ENCODE assay signal across 8 mouse cellular contexts in genomic region chr19:5848032-5848825, GRCm38 (mm10). TPM values are rescaled to one million over a fixed set of nuclear protein-coding genes. Genes with fewer than 3 reads are reported as not detected.
DNase-seq lines count a peak whose midpoint lies in the region; ATAC-seq and TF ChIP-seq lines count a peak whose summit lies in the region.

No protein-coding gene starts in this region.

- H3K79me2 ChIP-seq in MEL (ENCODE audit: control insufficient read depth, insufficient read depth, low read length, poor library complexity), result peaks cover 23% of the 10 kb centered on the region

- peak; percentile 88 for DNase-seq in 416B (ENCODE audit: low read depth)
- DNase-seq in MEL (ENCODE audit: low read depth, low spot score), result peak; percentile 91
- peak; percentile 78 to 83 for DNase-seq in cerebellum, postnatal 25 days
- DNase-seq in heart, adult 8-10 months (ENCODE audit: low spot score), result peak; percentile 85
- DNase-seq in kidney, adult 8-10 months, result peak; percentile 73 to 76
- DNase-seq in lung, adult 2 months, result peak; percentile 72
- DNase-seq in right cerebral cortex, adult 2 months (ENCODE audit: low spot score in 2 of 2), result peak; percentile 48 to 76

- TF ChIP-seq POLR2A in MEL (IDR thresholded peaks at IDR 0.05; ENCODE audit: control insufficient read depth in 1 of 2, insufficient read depth in 1 of 2, low read depth in 1 of 2, low read length in 2 of 2, poor library complexity in 1 of 2), result peak in 1 of 2 experiments; percentile 72; a peak in 2 of 4 replicates
- TF ChIP-seq POLR2A in lung, adult 2 months (IDR thresholded peaks at IDR 0.05; ENCODE audit: borderline replicate concordance, extremely low read depth, low read depth, low read length), result peak; percentile 45; the same call in 1 of the 2 replicates

- peak; percentile 75 to 83 for TF ChIP-seq EP300 in MEL (IDR thresholded peaks at IDR 0.05; ENCODE audit: low read depth in 1 of 2, low read length in 2 of 2)

- peak overlapping the region; percentile 96 for H3K27ac ChIP-seq in MEL (ENCODE audit: control insufficient read depth, low read depth, low read length)

- H3K27me3 ChIP-seq in MEL (ENCODE audit: control insufficient read depth in 1 of 2, insufficient read depth in 2 of 2, low read length in 2 of 2), result no peaks in the 10 kb centered on the region

- no peak for TF ChIP-seq CTCF in MEL (IDR thresholded peaks at IDR 0.05 in 2 of 3, conservative IDR thresholded peaks at IDR 0.05 in 1 of 3; ENCODE audit: control insufficient read depth in 1 of 3, insufficient read depth in 1 of 3, low read depth in 2 of 3, low read length in 3 of 3, poor library complexity in 1 of 3, severe bottlenecking in 1 of 3)
- TF ChIP-seq CTCF in lung, adult 2 months (IDR thresholded peaks at IDR 0.05; ENCODE audit: insufficient read depth, low read length), result no peak

- H3K4me3 ChIP-seq in MEL (ENCODE audit: control insufficient read depth in 1 of 2, insufficient read depth in 1 of 2, low read depth in 2 of 2, low read length in 2 of 2), result peak overlapping the region; percentile 52 to 66
- H3K4me3 ChIP-seq in lung, adult 2 months (replicated peaks; ENCODE audit: extremely low read depth, low read depth, low read length), result peak overlapping the region; percentile 41

- ATAC-seq in monocyte, adult 5-6 weeks (replicated peaks; ENCODE audit: insufficient number of reproducible peaks, low FRiP score, low TSS enrichment, poor library complexity, severe bottlenecking), result no peak

- peak overlapping the region; percentile 86 for H3K9ac ChIP-seq in MEL (ENCODE audit: control insufficient read depth, low read depth, low read length, poor library complexity, severe bottlenecking)

- no peaks in the 10 kb centered on the region for H3K9me3 ChIP-seq in MEL (replicated peaks; ENCODE audit: insufficient read depth, low read length)

- H3K36me3 ChIP-seq in MEL (ENCODE audit: control insufficient read depth in 1 of 2, insufficient read depth in 2 of 2, low read length in 2 of 2), result peaks cover 0 to 29% of the 10 kb centered on the region in 2 experiments; a peak in 2 of 4 replicates

- TF ChIP-seq RAD21 in MEL (IDR thresholded peaks at IDR 0.05; ENCODE audit: low read depth, low read length), result no peak

- peaks cover 12 to 47% of the 10 kb centered on the region in 2 experiments for H3K4me1 ChIP-seq in MEL (ENCODE audit: control insufficient read depth in 1 of 2, insufficient read depth in 2 of 2, low read length in 2 of 2)
- peaks cover 29% of the 10 kb centered on the region for H3K4me1 ChIP-seq in lung, adult 2 months (ENCODE audit: control insufficient read depth, insufficient read depth, low read length)

- 10% methylated on average over 14 of the region's 14 CpGs for WGBS in lung, adult 2 months

TF ChIP-seq in MEL, 35 proteins besides CTCF, POLR2A, EP300 and RAD21:
- no peak for TF ChIP-seq ELF1 (IDR thresholded peaks at IDR 0.05; ENCODE audit: low read depth, low read length)
- no peak for TF ChIP-seq ZC3H11A (IDR thresholded peaks at IDR 0.05; ENCODE audit: low read depth, low read length)
- TF ChIP-seq BHLHE40 (IDR thresholded peaks at IDR 0.05; ENCODE audit: borderline replicate concordance, low read depth, low read length), result no peak; the same call in 1 of the 2 replicates
- peak; percentile 95 for TF ChIP-seq ETS1 (IDR thresholded peaks at IDR 0.05; ENCODE audit: low read depth, low read length)
- TF ChIP-seq CHD1 (IDR thresholded peaks at IDR 0.05; ENCODE audit: low read depth, low read length), result 0 out of 2 replicates have a peak, but pooled peaks have one; percentile 54
- no peak for TF ChIP-seq MAZ (IDR thresholded peaks at IDR 0.05; ENCODE audit: low read depth, low read length)
- TF ChIP-seq ZKSCAN1 (IDR thresholded peaks at IDR 0.05; ENCODE audit: low read depth, low read length), result no peak
- peak; percentile 78 for TF ChIP-seq TCF12 (IDR thresholded peaks at IDR 0.05; ENCODE audit: low read depth, low read length)
- no peak for TF ChIP-seq JUND (IDR thresholded peaks at IDR 0.05; ENCODE audit: low read depth, low read length)
- TF ChIP-seq USF2 (IDR thresholded peaks at IDR 0.05; ENCODE audit: borderline replicate concordance in 1 of 2, insufficient read depth in 1 of 2, low read depth in 1 of 2, low read length in 2 of 2), result no peak
- TF ChIP-seq KAT2A (conservative IDR thresholded peaks at IDR 0.05; ENCODE audit: low read depth, low read length), result 0 out of 2 replicates have a peak, but pooled peaks have one; percentile 22
- peak; percentile 86; the same call in 1 of the 2 replicates for TF ChIP-seq SIN3A (IDR thresholded peaks at IDR 0.05; ENCODE audit: low read length)
- TF ChIP-seq USF1 (IDR thresholded peaks at IDR 0.05; ENCODE audit: low read depth, low read length), result no peak
- no peak for TF ChIP-seq UBTF (IDR thresholded peaks at IDR 0.05; ENCODE audit: borderline replicate concordance, insufficient read depth, low read depth, low read length)
- TF ChIP-seq TAL1 (IDR thresholded peaks at IDR 0.05; ENCODE audit: low read length), result peak; percentile 65
- TF ChIP-seq GATA1 (IDR thresholded peaks at IDR 0.05; ENCODE audit: low read depth, low read length), result peak; percentile 60; the same call in 1 of the 2 replicates
- TF ChIP-seq MEF2A (IDR thresholded peaks at IDR 0.05; ENCODE audit: extremely low read depth, insufficient replicate concordance, low read depth, low read length, poor library complexity, severe bottlenecking), result no peak
- no peak for TF ChIP-seq E2F4 (IDR thresholded peaks at IDR 0.05; ENCODE audit: borderline replicate concordance, low read depth, low read length)
- TF ChIP-seq NRF1 (IDR thresholded peaks at IDR 0.05; ENCODE audit: insufficient read depth, low read depth, low read length, poor library complexity, severe bottlenecking), result 0 out of 2 replicates have a peak, but pooled peaks have one; percentile 17
- TF ChIP-seq POLR2AphosphoS5 (IDR thresholded peaks at IDR 0.05; ENCODE audit: borderline replicate concordance, low read depth, low read length), result no peak
- TF ChIP-seq RCOR1 (IDR thresholded peaks at IDR 0.05; ENCODE audit: low read depth, low read length), result peak; percentile 92
- 0 out of 2 replicates have a peak, but pooled peaks have one; percentile 58 for TF ChIP-seq MYC (IDR thresholded peaks at IDR 0.05; ENCODE audit: low read depth, low read length)
- TF ChIP-seq MXI1 (IDR thresholded peaks at IDR 0.05; ENCODE audit: low read depth, low read length), result peak; percentile 64
- TF ChIP-seq NELFE (IDR thresholded peaks at IDR 0.05; ENCODE audit: low read depth, low read length), result peak; percentile 56
- peak; percentile 90 for TF ChIP-seq GABPA (IDR thresholded peaks at IDR 0.05; ENCODE audit: low read depth, low read length)
- TF ChIP-seq HCFC1 (IDR thresholded peaks at IDR 0.05; ENCODE audit: low read depth, low read length), result 0 out of 2 replicates have a peak, but pooled peaks have one; percentile 27
- TF ChIP-seq ZNF384 (IDR thresholded peaks at IDR 0.05; ENCODE audit: low read depth, low read length), result no peak
- no peak for TF ChIP-seq SMC3 (IDR thresholded peaks at IDR 0.05; ENCODE audit: low read depth, low read length)
- TF ChIP-seq TBP (IDR thresholded peaks at IDR 0.05; ENCODE audit: low read depth, low read length), result peak; percentile 73
- TF ChIP-seq CHD2 (IDR thresholded peaks at IDR 0.05; ENCODE audit: low read length), result no peak; the same call in 1 of the 2 replicates
- 0 out of 2 replicates have a peak, but pooled peaks have one; percentile 59 for TF ChIP-seq ZMIZ1 (IDR thresholded peaks at IDR 0.05; ENCODE audit: low read depth, low read length)
- no peak for TF ChIP-seq MYB (IDR thresholded peaks at IDR 0.05; ENCODE audit: low read depth, low read length)
- TF ChIP-seq MAX (IDR thresholded peaks at IDR 0.05; ENCODE audit: low read length), result peak; percentile 79
- no peak for TF ChIP-seq POLR2AphosphoS2 (IDR thresholded peaks at IDR 0.05; ENCODE audit: low read length)
- peak; percentile 69; the same call in 1 of the 2 replicates for TF ChIP-seq MAFK (IDR thresholded peaks at IDR 0.05; ENCODE audit: borderline replicate concordance, low read depth, low read length)

RNA-seq across cellular contexts. Expression of gene Frmd8, which starts 26.8 kb away (rescaled TPM):
- total RNA-seq in MEL (2012; rRNA removed), result 20.8 and 22.8 TPM in 2 replicates
- 10 to 100 TPM in 1 of 2 experiments, not detected in 1; 34.4 TPM for polyA plus RNA-seq in MEL (2012; ENCODE audit: insufficient read depth in 1 of 2, insufficient read length in 2 of 2, low read depth in 1 of 2, low replicate concordance in 2 of 2, missing spikeins in 1 of 2)
- total RNA-seq in heart, adult 8-10 months (2022), result 1 to 10 TPM; 7.1 to 8.1 (median 7.5) TPM
- polyA plus RNA-seq in lung, adult 2 months (2012; rRNA removed), result 32.1 and 37.8 TPM in 2 replicates
- 32.8 to 50.6 TPM (median 34.5 TPM) in 3 replicates for total RNA-seq in monocyte, adult 5-6 weeks (2017)

RNA-seq across cellular contexts. Expression of gene Slc25a45, which starts 29.4 kb away (rescaled TPM):
- 20.7 and 23.5 TPM in 2 replicates for total RNA-seq in MEL (2012; rRNA removed)
- 10 to 100 TPM in 1 of 2 experiments, not detected in 1; 30.7 TPM for polyA plus RNA-seq in MEL (2012; ENCODE audit: insufficient read depth in 1 of 2, insufficient read length in 2 of 2, low read depth in 1 of 2, low replicate concordance in 2 of 2, missing spikeins in 1 of 2)
- total RNA-seq in heart, adult 8-10 months (2022), result 1 to 10 TPM; 2.4 to 3.8 (median 2.8) TPM
- 24.5 and 26.0 TPM in 2 replicates for polyA plus RNA-seq in lung, adult 2 months (2012; rRNA removed)
- 64.4 to 73.5 TPM (median 69.7 TPM) in 3 replicates for total RNA-seq in monocyte, adult 5-6 weeks (2017)

RNA-seq across cellular contexts. Expression of gene Tigd3, which starts 45.7 kb away (rescaled TPM):
- total RNA-seq in MEL (2012; rRNA removed), result 1.9 and 2.1 TPM in 2 replicates
- 1 to 10 TPM in 1 of 2 experiments, not detected in 1; 2.2 TPM for polyA plus RNA-seq in MEL (2012; ENCODE audit: insufficient read depth in 1 of 2, insufficient read length in 2 of 2, low read depth in 1 of 2, low replicate concordance in 2 of 2, missing spikeins in 1 of 2)
- under 1 TPM; 0.23 to 0.50 (median 0.34) TPM for total RNA-seq in heart, adult 8-10 months (2022)
- polyA plus RNA-seq in lung, adult 2 months (2012; rRNA removed), result 1.1 and 1.2 TPM in 2 replicates
- 0.64 to 0.97 TPM (median 0.95 TPM) in 3 replicates for total RNA-seq in monocyte, adult 5-6 weeks (2017)
